Mouse (Mus musculus): ENCODE measurements at regions not wholly inside any gene's neighbourhood (a gene's known extent, or its start where the extent isn't known, plus 50 kb on each side); places are given as distances from the start of the nearest gene placed in this dataset.

DNA sequence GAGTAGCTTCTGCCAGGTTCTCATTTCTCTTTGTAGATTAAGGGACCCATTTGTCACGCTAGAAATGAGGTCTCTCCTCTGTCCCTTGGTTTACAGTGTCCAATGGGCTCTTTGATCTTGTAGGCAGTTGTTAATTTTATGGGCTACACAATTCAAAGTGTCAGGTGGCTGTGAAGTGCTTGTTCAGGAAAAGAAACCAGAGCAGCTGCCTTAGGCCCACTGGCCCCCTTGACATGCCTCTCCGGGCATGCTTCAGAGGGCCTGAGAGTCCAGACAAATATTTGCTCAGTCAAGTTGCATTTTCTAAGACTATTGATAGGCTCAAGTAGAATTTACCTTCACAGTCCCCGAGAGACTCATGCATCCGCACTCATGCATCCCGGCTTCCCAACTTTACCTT lies 94.0 kb downstream of the Ackr3 start:
- H3K36me3 ChIP-seq = no peaks in the 10 kb centered on the region
- 0 out of 2 replicates have a peak overlapping the region, but pooled peaks have one; percentile 12 for H3K27ac ChIP-seq
- peaks cover 7% of the 10 kb centered on the region; the same call in 1 of the 2 replicates for H3K4me1 ChIP-seq (replicated peaks)
- no peak for DNase-seq (ENCODE audit: low spot score)
- no peak overlapping the region for H3K4me3 ChIP-seq
- H3K9me3 ChIP-seq = no peaks in the 10 kb centered on the region
- 81% methylated on average over 5 of the region's 5 CpGs for WGBS
- 0 out of 2 replicates have a peak, but pooled peaks cover 6% of the 10 kb centered on the region for H3K27me3 ChIP-seq (ENCODE audit: insufficient read depth, poor library complexity, severe bottlenecking)

DNA sequence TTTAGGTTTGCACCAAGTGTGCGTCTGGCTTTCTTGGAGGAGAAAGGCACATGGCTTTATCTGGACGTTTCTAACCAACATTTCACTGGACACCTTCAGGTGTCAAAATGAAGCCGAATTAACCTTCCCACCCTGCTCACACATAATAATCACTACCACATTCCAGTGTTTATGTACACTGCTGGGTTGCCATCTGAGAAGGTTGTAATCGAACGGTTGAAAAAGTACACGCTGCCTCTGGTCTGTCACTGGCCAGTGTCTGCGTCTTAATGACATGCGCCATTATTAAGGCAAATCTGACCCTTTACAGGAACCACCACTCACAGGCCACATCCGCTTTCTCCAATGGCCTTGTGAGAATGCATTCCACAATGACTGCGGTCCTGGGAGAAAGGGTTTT lies 96.4 kb downstream of the Ackr3 start:
- WGBS = 79% methylated on average over 10 of the region's 10 CpGs

DNA sequence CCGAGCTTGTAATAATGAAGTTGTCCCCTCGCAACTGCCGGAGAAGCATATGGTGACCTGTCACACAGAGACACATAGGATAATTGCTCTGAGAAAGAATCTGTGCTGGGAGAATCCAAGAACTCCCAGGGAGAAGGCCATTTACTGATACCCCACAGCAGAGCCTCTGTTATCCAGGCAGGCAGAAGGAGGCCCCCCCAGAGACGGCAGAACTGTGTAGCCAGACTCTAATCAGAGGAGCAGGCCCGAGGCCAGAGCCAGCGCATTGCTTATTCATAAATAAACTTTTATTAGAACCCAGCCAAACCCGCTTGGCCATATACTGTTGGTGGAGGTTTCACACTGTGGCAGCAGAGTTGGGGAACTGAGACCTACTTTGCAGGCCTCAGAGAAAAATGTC lies 100.6 kb downstream of the Ackr3 start:
- WGBS = 67% methylated on average over 7 of the region's 7 CpGs
- peaks cover 8% of the 10 kb centered on the region for H3K4me1 ChIP-seq (replicated peaks)
- no peaks in the 10 kb centered on the region for H3K36me3 ChIP-seq
- no peak overlapping the region for H3K27ac ChIP-seq
- peaks cover 4% of the 10 kb centered on the region; the same call in 1 of the 2 replicates for H3K9me3 ChIP-seq
- DNase-seq (ENCODE audit: low spot score) = no peak
- no peak overlapping the region for H3K4me3 ChIP-seq
- no peaks in the 10 kb centered on the region for H3K27me3 ChIP-seq (ENCODE audit: insufficient read depth, poor library complexity, severe bottlenecking)

More for the DNA sequence above, 96.4 kb downstream of the Ackr3 start:
- H3K4me1 ChIP-seq (replicated peaks) = peaks cover 15% of the 10 kb centered on the region
- H3K27me3 ChIP-seq (ENCODE audit: insufficient read depth, poor library complexity, severe bottlenecking) = 0 out of 2 replicates have a peak, but pooled peaks cover 6% of the 10 kb centered on the region
- no peaks in the 10 kb centered on the region for H3K36me3 ChIP-seq
- no peak overlapping the region for H3K4me3 ChIP-seq
- H3K9me3 ChIP-seq = peaks cover 4% of the 10 kb centered on the region; the same call in 1 of the 2 replicates
- DNase-seq (ENCODE audit: low spot score) = no peak
- H3K27ac ChIP-seq = no peak overlapping the region

DNA sequence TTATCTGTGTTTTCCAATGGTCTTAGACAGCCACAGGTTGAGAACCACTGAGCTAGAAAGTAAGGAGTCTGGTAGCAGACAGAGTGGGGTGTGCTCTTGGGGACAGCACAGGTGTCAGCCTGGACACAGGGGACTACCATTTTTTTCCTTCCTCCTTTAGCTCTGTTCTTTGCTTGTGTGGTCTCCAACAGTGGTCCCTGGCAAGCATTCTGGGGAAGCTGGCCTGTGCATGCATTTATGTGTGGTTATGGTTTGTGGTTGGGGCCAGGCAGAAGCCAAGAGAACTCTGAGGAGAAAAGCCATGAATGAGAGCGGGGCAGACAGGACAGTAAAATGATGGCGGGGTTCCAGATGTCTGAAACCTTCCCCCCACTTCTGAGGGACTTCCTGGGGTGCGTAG lies 107.2 kb downstream of the Ackr3 start:
- Histone ChIP-seq H3K9me3 (no peaks in the 10 kb centered on the region), H3K36me3 (no peaks in the 10 kb centered on the region), H3K4me3 (no peak overlapping the region), H3K27ac (peak overlapping the region; percentile 37; the same call in 1 of the 2 replicates), H3K27me3 (ENCODE audit: insufficient read depth, poor library complexity, severe bottlenecking) (no peaks in the 10 kb centered on the region), H3K4me1 (replicated peaks) (peaks cover 15% of the 10 kb centered on the region)
- 64% methylated on average over 3 of the region's 3 CpGs for WGBS
- DNase-seq (ENCODE audit: low spot score) = no peak

DNA sequence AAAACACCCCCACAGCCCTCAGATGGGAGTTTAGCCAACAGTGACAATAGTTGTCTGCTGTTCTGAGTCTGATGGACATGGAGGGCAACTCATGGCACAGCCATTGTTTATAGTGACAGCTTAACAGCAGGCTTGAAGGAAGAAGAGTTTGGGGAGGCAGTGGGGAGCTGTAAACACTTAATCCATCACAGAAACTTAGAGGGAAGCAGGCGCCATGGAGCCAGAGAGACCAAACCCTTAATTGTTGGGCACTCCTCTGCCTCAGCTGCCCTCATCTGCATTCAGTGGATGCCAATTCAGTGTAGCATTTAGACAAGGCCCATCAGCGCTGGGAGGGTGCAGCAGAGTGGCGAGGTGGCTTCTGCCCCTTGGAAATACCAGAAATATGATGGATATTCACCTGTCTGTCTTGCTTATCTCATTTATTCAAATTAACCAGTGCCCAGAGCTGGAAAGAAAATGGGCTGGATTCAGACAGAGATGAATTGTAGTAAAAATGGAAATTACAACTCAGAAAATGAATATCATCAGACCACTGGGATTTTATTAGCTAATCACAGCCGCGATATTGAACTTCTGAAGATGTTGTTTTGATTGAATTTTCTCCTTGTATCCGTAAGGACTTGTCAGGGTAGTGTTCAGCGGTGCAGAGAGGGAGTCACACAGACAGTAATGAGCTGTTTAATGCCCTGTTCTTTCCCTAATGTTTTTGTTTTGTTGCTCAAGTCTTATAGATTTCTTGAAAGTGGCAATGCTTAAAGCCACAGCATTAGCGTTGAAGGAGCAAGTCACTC lies 108.1 kb downstream of the Ackr3 start:
- Histone ChIP-seq H3K27me3 (ENCODE audit: insufficient read depth, poor library complexity, severe bottlenecking) (no peaks in the 10 kb centered on the region), H3K36me3 (no peaks in the 10 kb centered on the region), H3K27ac (0 out of 2 replicates have a peak overlapping the region, but pooled peaks have one; percentile 37), H3K4me1 (replicated peaks) (peaks cover 15% of the 10 kb centered on the region), H3K4me3 (no peak overlapping the region), H3K9me3 (no peaks in the 10 kb centered on the region)
- 71% methylated on average over 8 of the region's 8 CpGs for WGBS
- DNase-seq (ENCODE audit: low spot score) = no peak

DNA sequence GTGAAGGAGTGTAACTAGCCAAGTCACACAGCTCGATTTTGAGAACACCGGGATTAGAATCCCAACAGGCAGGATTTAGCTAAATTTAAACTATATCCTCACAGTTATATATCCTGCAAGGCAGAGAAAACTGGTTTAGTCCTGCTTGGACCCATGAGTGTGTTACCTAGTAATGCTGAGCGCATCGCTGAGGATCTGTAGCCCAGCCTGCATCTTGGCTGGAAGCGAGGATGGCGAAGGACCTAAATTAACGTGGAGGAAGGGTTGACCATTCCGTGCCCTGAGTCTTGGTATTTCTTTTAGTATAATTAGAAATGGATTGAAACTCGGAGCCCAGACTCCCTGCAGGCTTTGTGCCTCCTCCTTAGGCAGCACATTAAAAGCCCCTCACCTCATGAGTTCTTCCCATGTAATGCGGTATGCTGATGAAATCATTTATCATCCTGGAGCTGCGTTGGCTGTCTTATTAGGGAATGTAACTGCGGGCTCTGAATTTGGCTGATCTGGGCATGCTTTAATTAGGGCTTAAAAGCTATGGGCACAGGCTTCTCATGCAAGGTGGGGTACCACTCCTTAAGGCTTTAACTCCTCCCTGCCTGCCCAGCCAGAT lies 110.1 kb downstream of the Ackr3 start:
- Histone ChIP-seq H3K4me3 (no peak overlapping the region), H3K27me3 (ENCODE audit: insufficient read depth, poor library complexity, severe bottlenecking) (no peaks in the 10 kb centered on the region), H3K36me3 (no peaks in the 10 kb centered on the region), H3K9me3 (no peaks in the 10 kb centered on the region), H3K27ac (no peak overlapping the region), H3K4me1 (replicated peaks) (peaks cover 15% of the 10 kb centered on the region)
- DNase-seq (ENCODE audit: low spot score) = no peak
- WGBS = 85% methylated on average over 12 of the region's 12 CpGs

- no peaks in the 10 kb centered on the region for H3K27me3 ChIP-seq (ENCODE audit: insufficient read depth, poor library complexity, severe bottlenecking)
- H3K27ac ChIP-seq = no peak overlapping the region
- no peak for DNase-seq (ENCODE audit: low spot score)
- WGBS = 84% methylated on average over 6 of the region's 6 CpGs
- no peaks in the 10 kb centered on the region for H3K9me3 ChIP-seq
- peaks cover 8% of the 10 kb centered on the region for H3K4me1 ChIP-seq (replicated peaks)
- no peak overlapping the region for H3K4me3 ChIP-seq
- H3K36me3 ChIP-seq = no peaks in the 10 kb centered on the region
Measured at GRCm38 (mm10) chr1:90317902-90318301, 114.1 kb downstream of the Ackr3 start.

DNA sequence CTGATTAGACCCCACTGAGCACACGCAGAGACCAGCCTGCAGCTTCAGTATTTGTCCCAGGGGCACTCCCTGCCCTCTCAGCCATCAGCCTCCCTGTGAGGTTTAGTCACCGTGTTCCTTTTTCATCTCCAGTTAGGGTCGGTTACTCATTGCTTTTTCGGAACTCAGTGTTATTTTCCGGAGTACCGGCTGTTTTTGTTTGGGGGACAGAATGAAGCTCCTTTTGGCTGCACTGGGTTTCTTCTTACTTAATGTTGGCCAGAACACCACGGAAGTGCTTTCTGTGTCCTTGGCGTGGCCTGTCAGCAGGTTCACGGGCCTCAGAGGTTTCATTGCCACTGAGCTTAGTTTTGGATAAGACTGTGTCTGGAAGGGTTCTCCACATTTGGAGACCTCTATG lies 114.7 kb downstream of the Ackr3 start:
- no peak for DNase-seq (ENCODE audit: low spot score)
- no peaks in the 10 kb centered on the region for H3K36me3 ChIP-seq
- 0 out of 2 replicates have a peak overlapping the region, but pooled peaks have one; percentile 6 for H3K27ac ChIP-seq
- H3K4me1 ChIP-seq (replicated peaks) = peaks cover 8% of the 10 kb centered on the region
- no peaks in the 10 kb centered on the region for H3K27me3 ChIP-seq (ENCODE audit: insufficient read depth, poor library complexity, severe bottlenecking)
- 85% methylated on average over 9 of the region's 9 CpGs for WGBS
- no peaks in the 10 kb centered on the region for H3K9me3 ChIP-seq
- no peak overlapping the region for H3K4me3 ChIP-seq

DNA sequence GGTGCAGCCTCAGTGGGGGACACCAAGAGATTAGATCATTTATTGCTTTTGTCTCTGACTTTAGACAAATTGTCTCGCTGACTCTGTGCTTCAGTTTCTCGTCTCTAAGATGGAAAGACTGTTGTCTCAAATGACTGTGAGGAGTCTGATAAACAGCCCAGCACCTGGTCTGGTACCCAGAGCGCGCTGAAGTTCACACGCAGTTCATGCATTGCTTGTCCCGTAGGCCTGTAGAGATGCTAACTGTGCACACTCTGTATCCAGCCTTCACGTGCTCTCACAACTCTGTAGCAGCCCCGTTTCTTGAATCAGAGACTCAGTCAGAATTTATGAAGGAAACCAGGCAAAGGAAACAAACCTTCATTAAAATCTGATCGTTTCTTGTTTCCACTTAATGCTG lies 116.7 kb downstream of the Ackr3 start:
- Histone ChIP-seq H3K4me1 (replicated peaks) (peaks cover 19% of the 10 kb centered on the region), H3K4me3 (no peak overlapping the region), H3K27ac (0 out of 2 replicates have a peak overlapping the region, but pooled peaks have one; percentile 46), H3K9me3 (no peaks in the 10 kb centered on the region), H3K36me3 (no peaks in the 10 kb centered on the region), H3K27me3 (ENCODE audit: insufficient read depth, poor library complexity, severe bottlenecking) (0 out of 2 replicates have a peak, but pooled peaks cover 2% of the 10 kb centered on the region)
- 74% methylated on average over 9 of the region's 9 CpGs for WGBS
- no peak for DNase-seq (ENCODE audit: low spot score)

- Histone ChIP-seq H3K9me3 (no peaks in the 10 kb centered on the region), H3K4me3 (no peak overlapping the region), H3K27me3 (ENCODE audit: insufficient read depth, poor library complexity, severe bottlenecking) (0 out of 2 replicates have a peak, but pooled peaks cover 9% of the 10 kb centered on the region), H3K27ac (no peak overlapping the region), H3K4me1 (replicated peaks) (peaks cover 22% of the 10 kb centered on the region), H3K36me3 (no peaks in the 10 kb centered on the region)
- 85% methylated on average over 8 of the region's 8 CpGs for WGBS
- no peak for DNase-seq (ENCODE audit: low spot score)
Measured at GRCm38 (mm10) chr1:90321501-90321900, 117.7 kb downstream of the Ackr3 start.

DNA sequence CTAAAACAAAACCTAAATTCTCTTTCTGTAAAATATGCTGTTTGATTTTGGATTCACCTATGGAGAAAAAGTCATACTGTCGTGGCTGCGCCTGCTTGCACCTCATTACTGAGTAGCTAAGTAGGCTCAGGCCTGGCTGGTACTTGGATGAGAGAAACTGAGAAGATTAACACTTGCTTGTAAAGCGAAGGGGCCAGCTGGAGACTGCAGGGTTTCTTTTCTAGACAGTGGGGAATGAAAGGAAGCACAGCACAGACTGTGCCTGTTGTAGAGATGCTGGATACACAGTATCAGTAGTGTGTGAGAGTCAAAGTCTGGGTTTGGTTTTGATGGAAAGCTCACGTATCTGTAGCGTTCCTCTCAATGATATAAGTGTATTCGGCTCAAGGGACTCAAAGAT lies 123.5 kb downstream of the Ackr3 start:
- no peak for DNase-seq (ENCODE audit: low spot score)
- Histone ChIP-seq H3K27ac (no peak overlapping the region), H3K9me3 (no peaks in the 10 kb centered on the region), H3K4me1 (replicated peaks) (peaks cover 17% of the 10 kb centered on the region), H3K27me3 (ENCODE audit: insufficient read depth, poor library complexity, severe bottlenecking) (0 out of 2 replicates have a peak, but pooled peaks cover 9% of the 10 kb centered on the region), H3K36me3 (no peaks in the 10 kb centered on the region), H3K4me3 (no peak overlapping the region)
- 79% methylated on average over 6 of the region's 6 CpGs for WGBS

DNA sequence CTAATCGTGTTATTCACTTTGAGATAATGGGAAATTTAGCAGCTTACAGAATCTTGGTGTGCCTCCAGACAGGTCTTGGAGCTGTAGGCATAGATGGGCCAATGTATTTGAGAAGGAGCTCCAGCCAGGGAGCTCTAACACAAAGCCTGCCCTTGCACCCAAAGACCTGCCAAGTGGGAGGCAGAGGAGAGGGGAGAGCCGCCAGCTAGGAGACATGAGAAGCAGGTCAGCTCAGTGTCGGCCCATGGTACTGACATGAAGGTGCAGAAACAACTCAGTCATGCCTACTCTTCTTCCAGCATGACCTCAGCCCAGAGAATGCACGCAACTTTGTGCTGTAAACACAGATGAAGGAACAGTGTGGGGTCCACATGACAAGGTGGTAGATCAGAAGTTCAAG lies 128.8 kb downstream of the Ackr3 start:
- Histone ChIP-seq H3K27me3 (ENCODE audit: insufficient read depth, poor library complexity, severe bottlenecking) (peaks cover 4% of the 10 kb centered on the region), H3K4me1 (replicated peaks) (peaks cover 26% of the 10 kb centered on the region), H3K9me3 (no peaks in the 10 kb centered on the region), H3K4me3 (no peak overlapping the region), H3K27ac (no peak overlapping the region), H3K36me3 (no peaks in the 10 kb centered on the region)
- no peak for DNase-seq (ENCODE audit: low spot score)
- WGBS = 89% methylated on average over 4 of the region's 4 CpGs
